Mouse (Mus musculus) monocyte, adult 2 months (primary cell): ENCODE measurements at regions not wholly inside any gene's neighbourhood (a gene's known extent, or its start where the extent isn't known, plus 50 kb on each side); places are given as distances from the start of the nearest gene placed in this dataset.

Experiments used
- DNase-seq, 2 experiments: peaks; one replicate each; pipeline ENCODE4 v3.0.0; 2022; ENCODE audit warnings: low spot score in 2 of 2, low read depth in 1 of 2

- DNase-seq = peak in 1 of 2 experiments; percentile 64
These were observed 162.1 kb upstream of the Spdye4c start for GRCm38 (mm10) chr2:128428651-128429633.

GRCm38 (mm10) chr2:128429786-128430185 is 161.2 kb upstream of the Spdye4c start:
- peak in 1 of 2 experiments; percentile 49 for DNase-seq

- DNase-seq = no peak
These were observed 160.2 kb upstream of the Spdye4c start for GRCm38 (mm10) chr2:128430776-128431291.

GRCm38 (mm10) chr2:128431751-128432150 is 159.3 kb upstream of the Spdye4c start:
- DNase-seq = no peak

GRCm38 (mm10) chr2:128432741-128433140 is 158.3 kb upstream of the Spdye4c start:
- DNase-seq = no peak

- no peak for DNase-seq
These were observed 157.4 kb upstream of the Spdye4c start for GRCm38 (mm10) chr2:128433553-128434081.

GRCm38 (mm10) chr2:128434200-128434977 is 156.6 kb upstream of the Spdye4c start:
- no peak for DNase-seq

GRCm38 (mm10) chr2:128436378-128436777 is 154.6 kb upstream of the Spdye4c start:
- DNase-seq = no peak

- no peak for DNase-seq
These were observed 153.3 kb upstream of the Spdye4c start for GRCm38 (mm10) chr2:128437698-128438097.

GRCm38 (mm10) chr2:128438161-128438822 is 152.7 kb upstream of the Spdye4c start:
- no peak for DNase-seq

- no peak for DNase-seq
These were observed 152.1 kb upstream of the Spdye4c start for GRCm38 (mm10) chr2:128438897-128439296.

- DNase-seq = no peak
These were observed 146.4 kb upstream of the Spdye4c start for GRCm38 (mm10) chr2:128444599-128445011.

- DNase-seq = peak in 1 of 2 experiments; percentile 63
These were observed 145.6 kb upstream of the Spdye4c start for GRCm38 (mm10) chr2:128445443-128445842.

GRCm38 (mm10) chr2:128449294-128449693 is 141.7 kb upstream of the Spdye4c start:
- no peak for DNase-seq

- DNase-seq = no peak
These were observed 141.0 kb upstream of the Spdye4c start for GRCm38 (mm10) chr2:128450045-128450444.

- no peak for DNase-seq
These were observed 139.3 kb upstream of the Spdye4c start for GRCm38 (mm10) chr2:128451554-128452239.

GRCm38 (mm10) chr2:128452582-128452981 is 138.4 kb upstream of the Spdye4c start:
- DNase-seq = no peak

GRCm38 (mm10) chr2:128454509-128454908 is 136.5 kb upstream of the Spdye4c start:
- no peak for DNase-seq

- no peak for DNase-seq
These were observed 133.3 kb upstream of the Spdye4c start for GRCm38 (mm10) chr2:128457591-128458209.
